Mouse (Mus musculus) heart, adult 8-10 months (tissue): Measurements from ENCODE around the gene Pifo. TPM values are rescaled to one million over a fixed set of nuclear protein-coding genes. Genes with fewer than 3 reads are reported as not detected.

Source experiments
- DNase-seq: peaks from one replicate; pipeline ENCODE4 v3.0.0; 2022; ENCODE audit warnings: low spot score
- total RNA-seq, 4 experiments: library from RNA; stranded (reverse); gene quantifications; 2 replicates each; pipeline ENCODE4 v1.2.4; 2022

Pifo gene
- total RNA-seq, 4 experiments from 2014 or later: not detected

- DNase-seq: no peak
Measured at GRCm38 (mm10) chr3:105957235-105957634, 57.2 kb downstream of the Pifo start.

GRCm38 (mm10) chr3:105951348-105951747, 63.1 kb downstream of the Pifo start:
- DNase-seq: no peak

Other genes with a start within 250 kb of the Pifo start
- 100 to 1,000 TPM in 2 of 4 experiments, 10 to 100 TPM in 2; 86.5 to 102 (median 97.8) TPM for gene Rap1a, start 213.3 kb downstream of the Pifo start, total RNA-seq
- under 1 TPM in 3 of 4 experiments, not detected in 1; 0.25 to 0.44 (median 0.32) TPM for gene Adora3, start 143.8 kb downstream of the Pifo start, total RNA-seq
- gene Tmigd3, start 143.7 kb downstream of the Pifo start, total RNA-seq: under 1 TPM in 3 of 4 experiments, not detected in 1; 0.27 to 0.62 (median 0.41) TPM
- gene I830077J02Rik, start 82.0 kb downstream of the Pifo start, total RNA-seq: 1 to 10 TPM in 1 of 4 experiments, under 1 TPM in 3; 0.28 to 1.3 (median 0.42) TPM
- gene Wdr77, start 55.3 kb downstream of the Pifo start, total RNA-seq: 10 to 100 TPM; 40.6 to 49.7 (median 45.1) TPM
- 1,000 to 10,000 TPM; 1,049 to 1,242 (median 1,155) TPM for gene Atp5f1, start 54.5 kb downstream of the Pifo start, total RNA-seq
- under 1 TPM; 0.22 to 0.69 (median 0.53) TPM for gene Ovgp1, start 40.9 kb downstream of the Pifo start, total RNA-seq
- gene Chil5, start 18.2 kb upstream of the Pifo start, total RNA-seq: under 1 TPM in 2 of 4 experiments, not detected in 2; 0.29 to 0.38 TPM
- not detected for gene Chia1, start 98.6 kb upstream of the Pifo start, total RNA-seq
- 10 to 100 TPM in 1 of 4 experiments, under 1 TPM in 1, not detected in 2; 0.34 to 91.4 TPM for gene Chil3, start 152.9 kb upstream of the Pifo start, total RNA-seq
- gene Chil4, start 204.9 kb upstream of the Pifo start, total RNA-seq: not detected